Mouse (Mus musculus): ENCODE measurements around the gene Dnajb7.

The Dnajb7 gene

DNA sequence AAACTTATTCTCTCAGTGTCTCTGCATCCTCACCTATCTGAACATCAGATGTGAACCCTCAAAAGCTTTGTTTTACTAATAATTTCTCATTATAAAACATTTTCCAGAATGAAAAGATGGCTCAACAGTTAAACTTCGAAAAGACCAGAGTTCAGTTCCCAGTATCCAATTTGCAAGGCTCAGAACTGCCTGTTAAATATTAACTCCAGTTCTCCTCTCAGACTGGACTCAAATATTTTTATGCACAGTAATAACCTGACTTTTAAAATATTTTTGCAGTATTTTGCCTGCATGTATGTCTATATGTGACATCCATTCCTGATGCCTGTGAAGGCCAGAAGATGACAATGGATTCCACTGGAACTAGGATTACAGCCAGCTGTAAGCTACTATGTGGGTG lies 39.5 kb downstream of the Dnajb7 start:
- in situ Hi-C loops (cut with MboI; ENCODE audit: unreplicated experiment in 2 of 2): loop anchor here in 1 of 2 experiments (5.0 to 25.0 kb wide), 2 partner anchors 249 to 1106 kb away; partner anchors contain the start of genes Atf4 and Rps19bp1

DNA sequence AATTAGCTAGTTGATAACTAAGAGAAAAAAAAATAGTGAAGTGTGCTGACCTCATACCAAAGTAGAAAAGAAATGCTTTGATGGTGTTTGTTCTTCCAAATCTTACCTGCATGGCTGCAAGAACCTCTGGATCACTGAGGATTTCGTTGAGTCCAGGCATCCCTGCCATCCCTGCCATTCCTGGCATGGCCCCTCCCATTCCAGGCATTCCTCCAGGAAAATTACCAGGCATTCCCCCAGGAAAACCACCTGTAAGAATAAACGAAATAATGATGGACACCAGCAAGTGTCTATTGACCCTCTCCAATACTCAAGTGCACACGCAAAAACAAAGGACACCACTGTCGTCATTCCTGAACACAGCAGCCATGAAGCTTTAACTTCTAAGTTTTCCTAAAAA lies 41.9 kb downstream of the Dnajb7 start:
- in situ Hi-C loops (cut with MboI; ENCODE audit: unreplicated experiment in 2 of 2): loop anchor here in 1 of 2 experiments (5.0 to 25.0 kb wide), 2 partner anchors 251 to 1104 kb away; partner anchors contain the start of genes Atf4 and Rps19bp1

GRCm38 (mm10) chr15:81365246-81365645 lies 42.9 kb downstream of the Dnajb7 start:
- in situ Hi-C loops (cut with MboI; ENCODE audit: unreplicated experiment in 2 of 2): loop anchor here in 1 of 2 experiments (5.0 to 25.0 kb wide), 2 partner anchors 252 to 1103 kb away; partner anchors contain the start of genes Atf4 and Rps19bp1

DNA sequence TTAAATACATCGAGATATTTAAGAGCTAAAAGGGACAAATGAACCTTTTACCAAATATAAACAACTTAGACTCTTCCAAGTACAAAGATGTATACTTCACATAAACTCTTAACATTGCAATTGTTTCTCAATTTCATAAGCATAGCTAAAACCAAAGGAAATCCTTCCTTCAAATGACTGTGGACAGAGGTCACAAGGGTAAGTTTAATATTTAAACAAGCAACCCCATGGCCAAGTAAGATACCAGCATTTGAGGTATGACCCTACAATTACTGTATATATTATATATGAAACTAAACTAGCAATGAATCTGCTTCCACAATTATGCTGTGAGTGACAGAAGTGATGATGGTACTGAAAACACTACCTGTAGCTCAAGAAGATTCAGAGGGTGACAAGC lies 43.8 kb downstream of the Dnajb7 start:
- in situ Hi-C loops (cut with MboI; ENCODE audit: unreplicated experiment in 2 of 2): loop anchor here (5.0 to 25.0 kb wide), 2 partner anchors 33 to 1102 kb away; partner anchors contain the start of genes Atf4 (in 1 of the 2) and Rps19bp1 (in 1 of the 2)

DNA sequence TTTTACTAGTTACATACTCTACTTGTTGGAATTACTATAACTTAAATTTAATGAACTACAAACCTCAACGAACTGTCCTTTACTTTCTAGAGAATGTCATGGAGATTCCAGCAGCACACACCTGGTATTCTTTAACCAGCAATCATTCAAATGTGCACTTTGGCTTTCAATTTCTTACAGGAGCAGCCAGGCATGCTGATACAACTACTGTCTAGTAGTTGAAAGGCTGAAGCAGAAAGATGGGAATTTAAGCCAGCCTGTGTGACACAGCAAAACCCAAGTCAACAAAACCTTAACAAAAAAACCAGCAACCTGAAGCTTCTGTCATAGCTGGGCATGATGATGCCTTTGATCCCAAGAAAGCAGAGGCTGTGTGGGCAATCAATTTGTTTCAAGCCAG lies 45.6 kb downstream of the Dnajb7 start:
- in situ Hi-C loops (cut with MboI; ENCODE audit: unreplicated experiment in 2 of 2): loop anchor here (5.0 to 25.0 kb wide), 2 partner anchors 35 to 1100 kb away; partner anchors contain the start of genes Atf4 (in 1 of the 2) and Rps19bp1 (in 1 of the 2)

- in situ Hi-C loops (cut with MboI; ENCODE audit: unreplicated experiment in 2 of 2): loop anchor here (5.0 to 25.0 kb wide), 2 partner anchors 36 to 1099 kb away; partner anchors contain the start of genes Atf4 (in 1 of the 2) and Rps19bp1 (in 1 of the 2)
These were observed 46.6 kb downstream of the Dnajb7 start for GRCm38 (mm10) chr15:81361417-81362015.

DNA sequence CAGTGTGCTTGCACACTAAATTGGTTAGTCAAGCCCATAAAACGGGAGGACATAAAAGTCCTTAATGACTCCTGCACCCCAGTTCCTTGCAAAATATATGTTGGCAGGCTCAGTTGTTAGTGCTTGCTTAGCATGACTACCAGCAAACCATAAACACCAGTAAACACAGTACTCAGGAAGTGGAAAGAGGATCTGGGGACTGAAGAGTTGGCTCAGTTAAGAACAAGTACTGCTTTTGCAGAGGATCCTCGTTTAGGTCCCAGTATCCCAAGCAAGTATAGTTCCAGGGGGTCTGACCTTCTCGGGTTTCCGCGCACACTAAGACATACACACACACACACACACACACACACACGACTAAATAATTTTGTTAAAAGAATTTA lies 47.1 kb downstream of the Dnajb7 start:
- in situ Hi-C loops (cut with MboI; ENCODE audit: unreplicated experiment in 2 of 2): loop anchor here (5.0 to 25.0 kb wide), 2 partner anchors 36 to 1099 kb away; partner anchors contain the start of genes Atf4 (in 1 of the 2) and Rps19bp1 (in 1 of the 2)

- in situ Hi-C loops (cut with MboI; ENCODE audit: unreplicated experiment in 2 of 2): loop anchor here (5.0 to 25.0 kb wide), 2 partner anchors 37 to 1098 kb away; partner anchors contain the start of genes Atf4 (in 1 of the 2) and Rps19bp1 (in 1 of the 2)
These were observed 47.6 kb downstream of the Dnajb7 start, which contains the start of gene Slc25a17 for GRCm38 (mm10) chr15:81360345-81361021. Slc25a17 (minus strand) TSS chr15:81360812.

DNA sequence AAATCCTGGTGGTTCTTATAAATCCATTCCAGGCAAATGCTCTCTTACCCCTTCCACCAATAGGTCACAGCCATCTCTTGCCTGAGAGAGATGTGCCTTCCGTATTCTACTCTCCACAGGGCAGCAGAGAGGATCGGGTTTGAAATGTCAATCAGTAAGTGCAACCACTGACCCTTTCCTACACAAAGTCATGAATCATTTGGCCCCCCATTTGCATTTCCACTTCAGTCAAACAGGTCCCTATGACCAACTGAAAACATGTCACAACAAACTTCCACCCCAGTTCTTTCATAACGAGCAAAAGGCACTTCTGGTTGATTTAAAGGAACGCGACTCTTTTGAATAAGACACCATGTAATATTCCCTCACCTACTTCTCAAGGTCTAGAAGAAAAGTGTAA lies 48.7 kb downstream of the Dnajb7 start:
- in situ Hi-C loops (cut with MboI; ENCODE audit: unreplicated experiment in 2 of 2): loop anchor here in 1 of 2 experiments (25.0 kb wide), 1 partner anchor 1097 kb away; the partner anchor contains the start of genes Atf4 and Rps19bp1

DNA sequence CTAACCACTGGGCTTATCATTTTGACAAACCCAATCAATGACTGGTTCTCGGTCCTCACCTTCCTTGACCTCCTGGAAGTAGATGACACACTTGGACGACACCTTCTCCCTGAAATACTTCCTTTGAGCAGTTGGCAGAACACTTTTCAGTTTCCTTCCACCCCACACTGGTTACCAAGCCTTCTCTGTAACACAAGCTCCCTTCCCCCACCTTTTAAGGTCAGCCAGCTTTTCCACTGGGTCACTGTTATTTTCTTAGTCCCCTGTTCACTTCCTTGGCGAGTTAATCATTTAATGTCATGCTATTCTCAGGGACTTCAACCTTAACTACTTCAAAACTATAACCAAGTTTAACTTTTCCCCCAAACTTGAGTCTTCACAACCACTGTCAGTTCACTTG lies 49.2 kb downstream of the Dnajb7 start:
- in situ Hi-C loops (cut with MboI; ENCODE audit: unreplicated experiment in 2 of 2): loop anchor here in 1 of 2 experiments (25.0 kb wide), 1 partner anchor 1097 kb away; the partner anchor contains the start of genes Atf4 and Rps19bp1

- in situ Hi-C loops (cut with MboI; ENCODE audit: unreplicated experiment in 2 of 2): loop anchor here in 1 of 2 experiments (25.0 kb wide), 1 partner anchor 1095 kb away; the partner anchor contains the start of genes Atf4 and Rps19bp1
These were observed 51.2 kb downstream of the Dnajb7 start for GRCm38 (mm10) chr15:81356946-81357345.

Data from v-Abl transformed pro-B cells (cell line).